Mouse (Mus musculus) heart, embryonic 15.5 days (tissue): ENCODE results near the gene 9130008F23Rik. TPM values are rescaled to one million over a fixed set of nuclear protein-coding genes. Genes with fewer than 3 reads are reported as not detected.

Experiments used
- ATAC-seq: fragments of 200-750 bp; cut with Nextera tagmentation; replicated peaks from 2 replicates; pipeline ENCODE4 v1.8.0; 2017; ENCODE audit warnings: low read depth, moderate TSS enrichment; ENCODE audit not compliant: insufficient number of reproducible peaks, insufficient read depth, low FRiP score
- H3K27ac ChIP-seq: fragments of 300-500 bp; sonication (generic); 2 replicates; pipeline ENCODE4 v1.5.1; 2015; ENCODE audit warnings: mild to moderate bottlenecking, inconsistent platforms
- H3K27me3 ChIP-seq: fragments of 300-500 bp; sonication (generic); 2 replicates; pipeline ENCODE4 v1.6.1; 2015; ENCODE audit warnings: inconsistent platforms
- H3K36me3 ChIP-seq: fragments of 300-500 bp; sonication (generic); 2 replicates; pipeline ENCODE4 v1.6.1; 2015; ENCODE audit warnings: mild to moderate bottlenecking, inconsistent platforms
- H3K4me1 ChIP-seq: fragments of 300-500 bp; sonication (generic); replicated peaks from 2 replicates; pipeline ENCODE4 v1.6.1; 2015; ENCODE audit warnings: inconsistent platforms
- H3K4me2 ChIP-seq: fragments of 300-500 bp; sonication (generic); 2 replicates; pipeline ENCODE4 v1.6.1; 2015; ENCODE audit warnings: inconsistent platforms, mild to moderate bottlenecking, moderate library complexity
- H3K4me3 ChIP-seq: fragments of 300-500 bp; sonication (generic); 2 replicates; pipeline ENCODE4 v1.5.1; 2015; ENCODE audit warnings: mild to moderate bottlenecking, inconsistent platforms
- H3K9ac ChIP-seq: fragments of 300-500 bp; sonication (generic); 2 replicates; pipeline ENCODE4 v1.6.1; 2015; ENCODE audit warnings: mild to moderate bottlenecking, inconsistent platforms
- H3K9me3 ChIP-seq: fragments of 300-500 bp; sonication (generic); replicated peaks from 2 replicates; pipeline ENCODE4 v1.6.1; 2016; ENCODE audit warnings: inconsistent platforms
- WGBS: fragments of 180-500 bp; shearing (Covaris S2); methylation state at CpG from one replicate; pipeline ENCODE4 v1.1.7; 2015; ENCODE audit warnings: mixed read lengths; 5-methylcytosine and 5-hydroxymethylcytosine counted together
- polyA plus RNA-seq: library from polyadenylated mRNA; unstranded; fragments of >200 nt; fragmentation: Nextera tagmentation; extraction: Ambion mirVana; gene quantifications from 2 replicates; pipeline ENCODE4 v1.2.1, GENCODE M21; 2015

The 9130008F23Rik gene
- polyA plus RNA-seq, 1 experiment from 2014 or later = 2.3 TPM

- Histone ChIP-seq H3K9me3 (no peaks in the 10 kb centered on the region), H3K4me3 (peak overlapping the region; percentile 82), H3K27ac (peak overlapping the region; percentile 86), H3K27me3 (no peaks in the 10 kb centered on the region), H3K4me1 (peaks cover 12% of the 10 kb centered on the region), H3K4me2 (peak overlapping the region; percentile 80), H3K9ac (peak overlapping the region; percentile 77), H3K36me3 (no peaks in the 10 kb centered on the region)
- no peak for ATAC-seq
- WGBS = 3% methylated on average over 6 of the region's 6 CpGs
Measured at GRCm38 (mm10) chr17:40879528-40879923, 833 bp downstream of the 9130008F23Rik start.

GRCm38 (mm10) chr17:40877741-40878140 is 2.6 kb downstream of the 9130008F23Rik start:
- H3K4me3 ChIP-seq = peak overlapping the region; percentile 82
- H3K9ac ChIP-seq = no peak overlapping the region
- no peaks in the 10 kb centered on the region for H3K36me3 ChIP-seq
- H3K9me3 ChIP-seq = no peaks in the 10 kb centered on the region
- no peak for ATAC-seq
- WGBS = 29% methylated on average over 3 of the region's 3 CpGs
- H3K4me2 ChIP-seq = peak overlapping the region; percentile 80
- H3K27ac ChIP-seq = no peak overlapping the region
- H3K27me3 ChIP-seq = no peaks in the 10 kb centered on the region
- peaks cover 12% of the 10 kb centered on the region for H3K4me1 ChIP-seq

DNA sequence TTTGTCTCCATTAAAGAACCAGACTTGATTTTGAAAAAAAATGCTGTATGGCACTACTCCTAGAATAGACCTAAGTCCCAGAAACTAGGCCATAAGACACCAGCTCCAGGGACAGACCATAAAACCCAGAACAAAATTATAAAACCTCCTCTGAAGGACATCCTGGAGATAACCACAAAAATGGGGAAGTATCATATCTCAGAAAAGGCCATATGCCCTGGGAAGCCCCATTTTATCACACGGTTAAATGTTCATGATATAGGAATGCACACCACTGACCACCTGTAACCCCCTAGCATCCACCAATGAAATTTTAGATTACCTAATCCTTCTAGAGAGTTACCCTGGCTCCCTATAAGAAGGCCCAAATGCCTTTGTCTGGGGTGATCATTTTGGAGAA is 4.8 kb downstream of the 9130008F23Rik start:
- ATAC-seq = no peak
- WGBS = 70% methylated on average over 1 of the region's 1 CpGs

GRCm38 (mm10) chr17:40874701-40875100 is 5.7 kb downstream of the 9130008F23Rik start:
- Histone ChIP-seq H3K4me1 (peaks cover 12% of the 10 kb centered on the region), H3K36me3 (no peaks in the 10 kb centered on the region), H3K4me3 (no peak overlapping the region), H3K27ac (no peak overlapping the region), H3K9ac (no peak overlapping the region), H3K9me3 (no peaks in the 10 kb centered on the region), H3K4me2 (no peak overlapping the region), H3K27me3 (no peaks in the 10 kb centered on the region)
- 70% methylated on average over 3 of the region's 3 CpGs for WGBS
- ATAC-seq = no peak

More for the DNA sequence above, 4.8 kb downstream of the 9130008F23Rik start:
- Histone ChIP-seq H3K36me3 (no peaks in the 10 kb centered on the region), H3K27me3 (no peaks in the 10 kb centered on the region), H3K4me1 (peaks cover 12% of the 10 kb centered on the region), H3K4me3 (no peak overlapping the region), H3K4me2 (no peak overlapping the region), H3K9ac (no peak overlapping the region), H3K9me3 (no peaks in the 10 kb centered on the region), H3K27ac (no peak overlapping the region)

GRCm38 (mm10) chr17:40873582-40874011 is 6.8 kb downstream of the 9130008F23Rik start:
- H3K4me1 ChIP-seq = peaks cover 17% of the 10 kb centered on the region
- H3K4me3 ChIP-seq = no peak overlapping the region
- no peak for ATAC-seq
- no peaks in the 10 kb centered on the region for H3K9me3 ChIP-seq
- H3K36me3 ChIP-seq = no peaks in the 10 kb centered on the region
- H3K4me2 ChIP-seq = no peak overlapping the region
- H3K9ac ChIP-seq = no peak overlapping the region
- H3K27me3 ChIP-seq = no peaks in the 10 kb centered on the region
- 29% methylated on average over 2 of the region's 2 CpGs for WGBS
- no peak overlapping the region for H3K27ac ChIP-seq

GRCm38 (mm10) chr17:40872626-40873025 is 7.7 kb downstream of the 9130008F23Rik start:
- no peaks in the 10 kb centered on the region for H3K36me3 ChIP-seq
- no peaks in the 10 kb centered on the region for H3K9me3 ChIP-seq
- H3K27ac ChIP-seq = no peak overlapping the region
- H3K4me2 ChIP-seq = no peak overlapping the region
- H3K27me3 ChIP-seq = no peaks in the 10 kb centered on the region
- WGBS = 87% methylated on average over 6 of the region's 6 CpGs
- no peak overlapping the region for H3K4me3 ChIP-seq
- peaks cover 8% of the 10 kb centered on the region for H3K4me1 ChIP-seq
- ATAC-seq = no peak
- H3K9ac ChIP-seq = no peak overlapping the region

- no peak overlapping the region for H3K4me3 ChIP-seq
- no peaks in the 10 kb centered on the region for H3K27me3 ChIP-seq
- H3K4me1 ChIP-seq = peaks cover 5% of the 10 kb centered on the region
- H3K27ac ChIP-seq = no peak overlapping the region
- WGBS = 22% methylated on average over 10 of the region's 10 CpGs
- no peaks in the 10 kb centered on the region for H3K36me3 ChIP-seq
- ATAC-seq = no peak
- peak overlapping the region; percentile 46 for H3K4me2 ChIP-seq
- no peaks in the 10 kb centered on the region for H3K9me3 ChIP-seq
- H3K9ac ChIP-seq = no peak overlapping the region
Measured at GRCm38 (mm10) chr17:40868952-40869747, 11.2 kb downstream of the 9130008F23Rik start.

DNA sequence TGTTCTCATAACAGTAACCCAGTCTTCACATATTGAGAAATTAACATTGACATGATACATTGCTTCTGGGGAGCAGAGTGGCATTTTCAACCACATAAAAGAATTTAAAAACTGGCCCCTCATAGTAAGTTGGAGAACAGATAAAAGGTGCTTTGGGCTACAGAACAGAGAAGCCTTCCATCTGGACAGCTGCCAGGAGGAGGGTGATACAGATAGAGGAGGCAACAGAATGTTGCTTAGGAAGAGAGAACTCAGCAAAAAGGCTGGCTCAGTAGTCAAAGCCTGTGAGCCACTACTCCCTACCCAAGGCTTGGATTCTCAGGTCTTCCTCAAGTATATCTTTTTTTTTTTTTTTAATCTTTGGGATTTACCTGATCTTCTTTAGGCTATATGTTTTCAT is 25.3 kb downstream of the 9130008F23Rik start:
- H3K9me3 ChIP-seq = no peaks in the 10 kb centered on the region
- H3K36me3 ChIP-seq = no peaks in the 10 kb centered on the region
- no peaks in the 10 kb centered on the region for H3K4me1 ChIP-seq
- no peak overlapping the region for H3K9ac ChIP-seq
- no peak overlapping the region for H3K4me3 ChIP-seq
- ATAC-seq = no peak
- H3K4me2 ChIP-seq = no peak overlapping the region
- no peaks in the 10 kb centered on the region for H3K27me3 ChIP-seq
- H3K27ac ChIP-seq = no peak overlapping the region

DNA sequence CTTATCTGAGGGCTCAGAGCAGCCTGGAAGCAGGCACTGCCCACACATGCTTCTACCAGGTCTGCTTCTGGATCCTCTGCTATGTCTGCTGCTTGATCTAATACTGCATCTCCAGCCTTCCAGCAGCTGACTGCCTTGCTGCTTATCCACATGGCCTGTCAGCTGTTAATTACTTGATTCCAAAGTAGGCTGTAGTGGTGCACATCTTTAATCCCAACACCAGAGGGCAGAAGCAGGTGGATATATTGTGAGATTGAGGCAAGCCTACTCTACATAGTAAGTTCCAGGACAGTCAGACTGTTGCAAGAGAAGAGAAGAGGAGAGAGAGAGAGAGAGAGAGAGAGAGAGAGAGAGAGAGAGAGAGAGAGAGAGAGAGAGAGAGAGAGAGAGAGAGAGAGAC is 43.1 kb downstream of the 9130008F23Rik start:
- no peak overlapping the region for H3K27ac ChIP-seq
- H3K4me1 ChIP-seq = no peaks in the 10 kb centered on the region
- no peaks in the 10 kb centered on the region for H3K9me3 ChIP-seq
- H3K4me2 ChIP-seq = no peak overlapping the region
- no peak for ATAC-seq
- H3K36me3 ChIP-seq = no peaks in the 10 kb centered on the region
- H3K27me3 ChIP-seq = no peaks in the 10 kb centered on the region
- H3K4me3 ChIP-seq = no peak overlapping the region
- H3K9ac ChIP-seq = no peak overlapping the region

DNA sequence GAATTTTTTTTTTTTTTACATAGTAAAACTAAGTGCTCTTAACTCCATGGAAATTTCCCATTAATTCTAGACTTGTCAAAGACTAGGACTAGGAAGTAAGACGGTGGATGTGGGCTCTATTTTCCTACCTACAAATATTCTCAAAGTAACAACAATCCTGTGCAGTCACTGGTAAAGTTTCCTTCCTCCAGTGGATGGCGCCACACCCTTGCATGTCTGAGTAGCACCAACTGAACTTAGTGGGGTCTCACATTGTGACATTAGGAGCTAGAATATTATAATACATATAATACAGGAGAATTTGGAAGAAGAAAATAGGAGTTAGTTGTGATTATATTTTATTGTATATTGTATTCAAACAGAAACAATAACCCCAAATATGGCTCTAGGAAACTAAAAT is 48.5 kb downstream of the 9130008F23Rik start:
- H3K27me3 ChIP-seq = no peaks in the 10 kb centered on the region
- no peak overlapping the region for H3K4me2 ChIP-seq
- no peak overlapping the region for H3K27ac ChIP-seq
- ATAC-seq = no peak
- H3K36me3 ChIP-seq = no peaks in the 10 kb centered on the region
- H3K4me3 ChIP-seq = no peak overlapping the region
- no peaks in the 10 kb centered on the region for H3K9me3 ChIP-seq
- no peak overlapping the region for H3K9ac ChIP-seq
- 42% methylated on average over 2 of the region's 2 CpGs for WGBS
- H3K4me1 ChIP-seq = no peaks in the 10 kb centered on the region
